Mouse (Mus musculus) urinary bladder, adult 18-20 months (tissue): ENCODE data around the gene Zfp217.

Experiments used
- DNase-seq, 2 experiments: peaks; one replicate each; pipeline ENCODE4 v3.0.0; 2022; ENCODE audit warnings: low spot score in 2 of 2, mixed read lengths in 2 of 2

Gene Zfp217

GRCm38 (mm10) chr2:170133093-170133731 is 14.7 kb downstream of the Zfp217 start:
- peak; percentile 75 to 79 for DNase-seq

- no peak for DNase-seq
Observed at GRCm38 (mm10) chr2:170132716-170133092, 15.2 kb downstream of the Zfp217 start.

- DNase-seq = no peak
Observed at GRCm38 (mm10) chr2:170131981-170132460, 15.9 kb downstream of the Zfp217 start.

- DNase-seq = peak; percentile 75 to 76
Observed at GRCm38 (mm10) chr2:170130780-170131645, 16.9 kb downstream of the Zfp217 start.

GRCm38 (mm10) chr2:170129923-170130779 is 17.8 kb downstream of the Zfp217 start:
- DNase-seq = no peak

- DNase-seq = no peak
Observed at GRCm38 (mm10) chr2:170129248-170129922, 18.5 kb downstream of the Zfp217 start.

GRCm38 (mm10) chr2:170128461-170129247 is 19.2 kb downstream of the Zfp217 start:
- DNase-seq = no peak

- no peak for DNase-seq
Observed at GRCm38 (mm10) chr2:170127523-170127922, 20.4 kb downstream of the Zfp217 start.

- no peak for DNase-seq
Observed at GRCm38 (mm10) chr2:170126266-170126665, 21.6 kb downstream of the Zfp217 start.

GRCm38 (mm10) chr2:170122197-170122596 is 25.7 kb downstream of the Zfp217 start:
- DNase-seq = no peak

- no peak for DNase-seq
Observed at GRCm38 (mm10) chr2:170120139-170121027, 27.5 kb downstream of the Zfp217 start.

GRCm38 (mm10) chr2:170116704-170117281 is 31.1 kb downstream of the Zfp217 start:
- peak in 1 of 2 experiments; percentile 57 for DNase-seq

GRCm38 (mm10) chr2:170110306-170110705 is 37.6 kb downstream of the Zfp217 start:
- DNase-seq = no peak

GRCm38 (mm10) chr2:170109528-170109927 is 38.4 kb downstream of the Zfp217 start:
- no peak for DNase-seq

- no peak for DNase-seq
Observed at GRCm38 (mm10) chr2:170107791-170108190, 40.1 kb downstream of the Zfp217 start.

GRCm38 (mm10) chr2:170106000-170106399 is 41.9 kb downstream of the Zfp217 start:
- DNase-seq = no peak

- no peak for DNase-seq
Observed at GRCm38 (mm10) chr2:170104396-170104795, 43.5 kb downstream of the Zfp217 start.

GRCm38 (mm10) chr2:170103852-170104251 is 44.1 kb downstream of the Zfp217 start:
- no peak for DNase-seq

GRCm38 (mm10) chr2:170103341-170103740 is 44.6 kb downstream of the Zfp217 start:
- DNase-seq = no peak
